Mouse (Mus musculus) urinary bladder, adult 2 months (tissue): Measurements from ENCODE around the gene Pitpnc1. TPM values are rescaled to one million over a fixed set of nuclear protein-coding genes. Genes with fewer than 3 reads are reported as not detected.
A peak's percentile ranks its signal among the peaks of the same experiment; 100 is the strongest.

Source experiments
- DNase-seq: peaks from one replicate; pipeline ENCODE4 v3.0.0; 2022; ENCODE audit warnings: low spot score
- polyA plus RNA-seq: library from polyadenylated mRNA; depleted of rRNA; stranded (reverse); fragments of >200 nt; gene quantifications from 2 replicates; pipeline ENCODE4 v1.2.3, GENCODE M21; 2012

Pitpnc1 gene
- polyA plus RNA-seq, 1 experiment: 9.1 TPM

DNA sequence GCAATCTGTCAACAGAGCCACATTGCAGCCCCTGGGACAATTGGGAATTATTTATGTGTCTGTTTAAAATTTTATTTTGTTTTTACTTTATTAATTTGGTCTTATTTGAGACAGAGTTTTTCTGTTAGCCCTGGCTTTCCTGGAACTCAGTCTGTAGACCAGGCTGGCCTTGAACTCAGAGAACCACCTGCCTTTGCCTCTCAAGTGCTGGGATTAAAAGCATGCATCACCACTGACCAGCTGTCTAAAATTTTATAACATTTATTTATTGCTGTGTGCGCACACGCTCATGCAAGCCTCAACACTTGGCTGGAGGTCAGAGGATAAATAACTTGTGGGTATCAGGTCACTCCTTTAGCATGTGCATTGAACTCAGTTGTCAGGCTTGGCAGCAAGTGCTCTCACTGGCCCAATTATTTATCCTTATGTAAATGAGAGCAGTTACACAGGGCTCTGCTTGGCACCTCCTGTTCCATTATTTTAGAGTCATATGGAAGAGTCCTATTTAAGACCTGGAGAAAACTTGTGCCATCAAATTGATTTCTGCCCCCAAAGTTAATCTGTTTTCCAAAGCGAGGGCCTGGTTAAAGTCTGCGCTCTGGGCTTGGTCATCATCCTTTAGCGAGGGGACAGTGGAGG is 237.1 kb downstream of the Pitpnc1 start:
- no peak for DNase-seq

DNA sequence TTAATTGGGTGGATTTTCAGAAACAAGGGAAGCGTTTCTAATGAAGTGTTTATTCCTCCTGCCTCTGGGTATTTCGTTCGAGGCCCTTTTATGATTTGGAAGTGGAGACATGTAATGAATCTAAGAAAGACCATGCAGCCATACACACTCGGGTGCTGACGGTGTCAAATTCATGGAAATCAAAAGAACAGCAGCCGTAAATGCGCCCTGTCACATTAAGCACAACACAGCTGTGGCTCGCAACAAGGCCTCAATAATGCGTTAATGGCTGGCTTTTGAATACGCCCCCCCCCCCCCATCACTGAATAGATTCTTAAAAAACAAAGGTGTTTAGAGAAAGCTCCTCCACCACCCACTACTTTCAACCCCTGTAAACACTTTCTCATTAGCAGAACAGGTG is 240.4 kb downstream of the Pitpnc1 start:
- no peak for DNase-seq

DNA sequence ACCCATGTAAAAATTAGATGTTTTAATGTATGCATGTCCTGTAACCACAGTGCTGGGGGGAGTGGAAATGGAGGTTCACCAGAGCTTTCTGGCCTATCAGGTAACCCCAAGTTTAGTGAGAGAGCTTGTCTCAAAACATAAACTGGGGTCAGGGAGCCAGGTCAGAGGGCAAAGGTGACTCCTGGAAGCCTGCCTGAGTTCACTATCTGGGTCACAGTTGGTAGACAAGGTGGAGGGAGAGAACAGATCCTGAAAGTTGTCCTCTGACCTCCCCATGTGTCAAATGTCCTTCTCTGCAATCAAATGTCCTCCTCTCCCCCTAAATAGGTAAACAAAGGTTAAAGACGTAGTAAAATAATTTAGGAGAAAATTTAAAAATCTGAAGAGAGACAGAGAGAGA is 244.1 kb downstream of the Pitpnc1 start:
- no peak for DNase-seq

- DNase-seq: no peak
Observed at GRCm38 (mm10) chr11:107226013-107226412, 244.5 kb downstream of the Pitpnc1 start.

DNA sequence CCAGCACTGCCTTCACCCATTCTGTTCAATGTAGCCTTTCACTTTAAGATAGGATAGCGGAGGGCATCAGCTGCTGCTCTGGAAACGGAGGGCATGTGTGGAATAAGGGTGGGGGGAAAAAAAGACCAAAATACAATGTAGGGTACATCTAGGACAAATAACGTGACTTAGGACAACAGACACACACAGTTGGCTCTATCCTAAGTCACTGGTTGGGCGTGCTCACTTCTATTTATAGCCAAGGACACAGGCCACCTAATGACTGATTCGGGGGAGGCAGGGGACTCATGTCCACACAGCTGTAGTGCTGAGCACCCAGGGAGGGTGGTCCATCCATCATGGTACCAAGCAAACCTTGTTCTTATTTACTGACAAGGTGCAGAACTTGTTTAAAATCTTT is 245.2 kb downstream of the Pitpnc1 start:
- DNase-seq: no peak

DNA sequence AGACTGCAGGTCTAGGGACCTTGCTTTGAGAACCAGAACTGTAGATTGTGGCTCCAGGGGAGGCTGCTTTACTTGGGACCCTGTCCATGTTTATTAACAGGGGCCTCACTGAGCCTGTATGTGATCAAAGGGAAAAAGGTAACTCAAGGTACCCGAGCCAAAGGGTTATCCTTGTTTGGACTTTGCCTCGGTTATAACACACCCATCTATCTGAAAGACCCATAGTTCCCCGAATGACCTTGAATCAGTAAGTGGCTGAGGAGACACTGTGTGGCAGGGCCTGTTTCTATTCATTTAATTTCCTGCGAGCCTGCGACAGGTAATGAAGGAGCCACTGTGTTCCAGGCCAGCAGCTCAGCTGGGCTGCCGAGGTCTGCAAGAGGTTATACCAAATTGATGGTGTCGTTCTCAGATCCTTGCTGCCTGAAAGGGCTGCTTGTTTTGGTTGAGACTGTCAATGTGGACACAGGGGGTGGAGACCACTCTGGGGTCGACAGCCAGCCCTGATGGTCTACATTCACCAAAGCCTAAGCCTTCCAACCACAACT is 246.8 kb downstream of the Pitpnc1 start:
- no peak for DNase-seq

- no peak for DNase-seq
Observed at GRCm38 (mm10) chr11:107223169-107223561, 247.3 kb downstream of the Pitpnc1 start.

DNA sequence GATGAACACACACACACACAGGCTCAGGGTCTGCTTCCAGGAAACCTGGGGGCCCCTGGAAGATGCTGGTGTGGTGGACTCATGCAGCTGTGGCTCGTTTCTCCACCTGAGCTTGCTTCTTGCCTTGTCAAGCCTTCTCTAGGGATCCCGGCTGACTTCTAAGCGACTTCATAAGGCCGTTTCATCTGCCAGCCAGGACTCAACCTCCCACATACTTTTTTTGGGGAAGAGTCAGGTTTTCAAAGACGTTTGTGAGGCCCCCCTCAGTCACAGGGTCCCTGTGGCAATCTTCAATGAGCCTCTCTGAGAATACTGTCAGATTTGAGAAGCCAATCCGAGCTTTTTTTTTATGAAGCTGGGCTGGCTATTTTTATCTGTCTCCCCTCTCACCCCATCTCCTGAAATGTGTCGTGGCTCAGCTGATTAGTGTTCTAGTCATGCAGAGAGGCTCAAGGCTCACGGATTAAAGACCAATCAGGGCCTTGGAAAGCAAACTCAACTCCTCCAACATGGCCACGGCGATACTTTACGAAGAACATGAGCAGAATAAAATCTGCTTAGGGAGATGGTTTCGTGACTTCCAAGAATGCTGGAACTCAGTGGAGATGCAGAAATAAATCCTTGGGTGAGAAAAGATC is 247.8 kb downstream of the Pitpnc1 start:
- DNase-seq: no peak

DNA sequence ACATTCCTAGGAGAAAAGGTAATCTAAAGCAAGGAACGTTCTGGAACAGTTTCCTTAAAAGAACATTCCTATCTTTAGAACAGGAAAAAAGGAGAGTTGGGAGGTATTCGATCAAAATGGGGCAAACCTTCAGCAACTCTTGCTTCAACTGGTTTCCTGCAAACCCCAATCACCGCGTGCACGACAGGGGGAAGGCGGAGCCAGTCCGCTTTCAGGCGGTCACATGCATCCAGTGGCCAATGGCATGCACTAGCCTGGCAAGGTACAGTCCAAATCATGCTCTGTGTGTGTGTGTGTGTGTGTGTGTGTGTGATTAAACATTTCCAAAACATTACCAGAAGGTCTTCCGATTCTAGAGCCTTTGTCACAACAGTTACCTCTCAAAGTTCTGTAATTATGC is 255.4 kb downstream of the Pitpnc1 start:
- DNase-seq: no peak

DNA sequence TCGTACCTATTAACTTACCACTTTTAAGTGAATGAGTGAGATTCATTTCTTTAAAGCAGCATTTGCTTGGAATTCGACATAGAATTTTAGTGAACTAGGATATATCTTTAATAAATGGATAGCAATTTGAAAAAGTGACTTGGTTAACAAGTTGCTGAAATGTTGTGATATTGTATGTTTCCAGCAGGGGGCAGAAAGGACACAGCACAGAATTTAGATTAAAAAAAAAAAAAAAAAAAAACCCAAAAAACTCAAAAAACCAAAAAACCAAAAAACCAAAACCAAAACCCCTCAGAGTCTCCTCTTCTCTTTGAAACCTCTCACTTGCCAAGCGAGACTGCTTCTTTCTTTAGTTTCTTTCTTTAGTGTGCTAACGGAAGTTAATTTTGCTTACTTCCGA is 256.8 kb downstream of the Pitpnc1 start:
- no peak for DNase-seq

DNA sequence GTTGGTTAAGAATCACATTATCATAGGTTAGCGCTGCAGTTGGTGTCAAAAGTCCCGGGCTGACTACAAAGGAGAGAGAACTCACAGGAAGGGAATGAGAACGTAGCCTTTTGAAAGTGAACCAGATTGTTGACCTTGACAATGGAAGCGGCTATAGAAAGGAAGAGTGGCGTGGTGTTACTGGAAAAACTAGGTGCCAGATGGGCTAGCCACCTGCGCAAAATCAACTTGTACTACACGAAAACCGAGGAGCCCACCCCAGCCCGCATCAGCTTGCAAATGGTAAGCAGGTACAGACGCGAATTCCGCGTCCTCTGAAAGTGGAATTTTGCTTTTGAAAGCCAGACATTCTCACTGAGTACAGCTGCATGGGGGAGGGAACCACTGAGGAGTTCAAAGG is 260.7 kb downstream of the Pitpnc1 start:
- DNase-seq: no peak

GRCm38 (mm10) chr11:107201773-107202172 is 268.7 kb downstream of the Pitpnc1 start:
- no peak for DNase-seq

GRCm38 (mm10) chr11:107199281-107199680 is 271.2 kb downstream of the Pitpnc1 start:
- no peak for DNase-seq

- no peak for DNase-seq
Observed at GRCm38 (mm10) chr11:107195334-107195733, 275.2 kb downstream of the Pitpnc1 start.

DNA sequence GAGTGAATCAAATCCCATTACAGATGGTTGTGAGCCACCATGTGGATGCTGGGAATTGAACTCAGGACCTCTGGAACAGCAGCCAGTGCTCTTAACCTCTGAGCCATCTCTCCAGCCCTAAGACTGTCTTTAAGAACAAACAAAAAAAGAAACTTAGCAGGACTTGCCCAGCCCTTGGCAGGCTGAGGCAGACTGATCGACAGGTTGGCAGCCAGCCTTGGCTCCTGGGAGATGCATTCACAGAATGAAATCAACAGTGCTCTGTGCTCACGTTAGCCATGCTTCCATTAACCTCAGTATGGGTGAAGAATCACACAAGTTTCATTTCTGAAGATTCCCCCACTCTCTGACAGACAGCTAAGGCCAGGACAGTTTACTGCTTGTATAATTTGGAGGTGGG is 280.1 kb downstream of the Pitpnc1 start:
- DNase-seq: no peak

DNA sequence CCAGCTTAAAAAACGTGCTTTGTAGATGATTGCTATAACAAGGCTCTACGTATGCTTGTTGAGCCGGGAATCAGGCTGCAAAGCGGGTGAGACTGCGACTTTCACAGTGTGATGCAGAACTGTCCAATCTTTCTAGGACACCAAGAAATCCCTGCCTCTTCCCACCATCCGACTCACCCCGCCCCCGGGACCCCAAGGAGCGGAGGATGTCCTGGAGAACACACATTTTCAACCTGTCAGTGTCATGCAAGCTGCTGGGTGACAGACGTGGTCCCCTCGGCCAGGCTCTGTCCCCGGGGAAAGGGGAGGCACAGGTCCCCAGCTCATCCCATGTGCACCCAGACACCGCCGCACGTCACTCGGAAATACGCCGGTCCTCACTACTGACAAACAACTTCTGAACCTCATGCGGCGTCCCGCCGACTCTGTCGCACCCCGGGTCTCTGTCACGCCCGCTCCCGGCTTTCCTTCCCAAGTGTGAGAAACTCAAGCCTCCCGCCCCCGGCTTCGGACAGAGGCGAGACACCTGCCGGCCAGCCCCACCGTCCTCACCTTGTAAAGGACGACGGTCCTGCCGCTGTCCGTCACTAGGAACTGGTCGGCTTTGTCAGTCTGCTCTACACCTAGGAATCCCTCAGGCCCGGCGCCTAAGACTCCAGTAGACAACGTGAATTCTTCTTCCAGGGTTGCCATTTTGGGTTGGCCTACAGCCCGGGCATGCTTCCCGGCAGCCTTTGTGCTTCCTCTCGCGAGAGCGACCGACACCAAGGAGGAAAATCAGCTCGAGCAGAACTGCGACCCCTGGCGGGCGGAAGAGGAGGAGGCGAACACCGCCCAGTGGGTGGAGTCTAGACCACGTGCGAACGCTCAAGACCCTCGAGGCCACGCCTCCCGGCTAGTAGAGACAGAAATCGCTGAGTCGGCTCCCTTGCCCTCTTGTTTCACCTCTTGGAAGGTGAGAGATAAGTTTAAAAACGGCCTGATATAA is 281.6 kb downstream of the Pitpnc1 start, which contains the start of gene Nol11:
Nol11 (minus strand) TSS at position 817 of the 988 bp plus-strand sequence.
- peak; percentile 93 for DNase-seq

- no peak for DNase-seq
Observed at GRCm38 (mm10) chr11:107183777-107184176, 286.7 kb downstream of the Pitpnc1 start.

GRCm38 (mm10) chr11:107161215-107161614 is 309.3 kb downstream of the Pitpnc1 start:
- no peak for DNase-seq

DNA sequence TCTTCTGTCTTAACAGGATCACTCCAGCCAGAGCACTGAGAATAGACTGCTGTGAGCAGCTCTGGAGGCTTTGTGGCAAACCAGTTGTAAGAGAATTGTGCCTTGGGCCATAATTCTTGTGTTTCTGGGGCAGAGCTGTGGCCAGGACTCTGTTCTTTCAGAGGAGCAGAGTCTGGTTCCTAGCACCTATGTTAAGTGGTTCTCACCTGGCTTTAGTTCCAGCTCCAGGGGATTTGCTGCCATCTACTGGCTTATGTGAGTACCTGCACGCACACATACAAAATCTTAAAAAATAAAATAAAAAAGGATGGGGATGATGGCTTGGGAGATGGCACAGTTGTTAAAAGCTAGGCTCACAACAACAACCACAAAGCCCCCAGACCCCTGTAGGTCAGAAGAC is 311.5 kb downstream of the Pitpnc1 start:
- DNase-seq: no peak
